Mouse (Mus musculus) natural killer cell, adult 2 months (primary cell): Measurements from ENCODE around the gene Zfp771.

Experiments used
- DNase-seq, 2 experiments: peaks; one replicate each; pipeline ENCODE4 v3.0.0; 2022; ENCODE audit warnings: low spot score in 2 of 2

Zfp771 gene

GRCm38 (mm10) chr7:127282190-127282589 is 38.1 kb downstream of the Zfp771 start:
- no peak for DNase-seq

GRCm38 (mm10) chr7:127285154-127285553 is 41.1 kb downstream of the Zfp771 start:
- DNase-seq: peak; percentile 62 to 76

- DNase-seq: peak; percentile 55
These were observed 43.9 kb downstream of the Zfp771 start for GRCm38 (mm10) chr7:127287940-127288339.

GRCm38 (mm10) chr7:127289306-127289705 is 45.2 kb downstream of the Zfp771 start:
- no peak for DNase-seq

DNA sequence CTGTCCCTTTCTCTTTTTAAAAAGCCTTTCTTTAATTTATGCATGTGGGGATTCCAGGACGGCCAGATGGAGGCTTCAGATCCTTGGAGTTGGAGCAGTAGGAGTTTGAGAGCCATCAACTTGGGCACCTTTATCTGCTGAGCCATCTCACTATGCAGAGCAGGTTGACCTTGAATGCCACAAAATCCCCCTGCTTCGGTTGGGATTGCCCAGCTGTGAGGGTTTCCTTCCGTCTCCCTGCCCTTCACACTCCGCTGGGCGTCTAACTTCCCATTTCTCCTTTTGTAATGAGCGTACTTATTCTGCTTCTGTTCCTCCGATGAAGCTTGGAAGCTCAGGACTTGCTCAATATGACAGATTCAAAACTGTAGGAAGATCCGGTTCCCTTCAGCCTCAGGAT is 46.1 kb downstream of the Zfp771 start:
- no peak for DNase-seq

DNA sequence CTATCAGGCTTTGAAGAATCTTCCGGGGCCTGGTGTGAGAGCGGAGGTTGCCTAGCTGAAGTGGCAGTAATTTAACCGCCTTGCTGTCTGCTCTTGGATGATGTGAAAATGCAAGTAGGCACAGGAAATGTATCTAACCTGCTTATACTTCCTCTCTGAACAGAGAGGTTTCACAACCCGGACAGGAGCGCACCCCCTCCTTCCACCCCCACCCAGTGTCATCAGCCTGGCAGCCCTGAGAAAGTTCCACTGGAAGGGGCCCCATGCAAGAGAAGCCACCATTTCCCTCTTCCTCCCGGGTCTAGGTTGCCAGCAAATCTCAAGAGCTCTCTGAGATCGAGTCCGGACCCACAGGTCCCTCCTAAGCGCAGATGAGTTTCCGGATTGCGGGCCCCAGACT is 52.0 kb downstream of the Zfp771 start, which contains the start of gene Itgal:
Itgal (plus strand) TSS at position 163 of the 400 bp plus-strand sequence.
- DNase-seq: peak; percentile 68 to 72

GRCm38 (mm10) chr7:127296786-127297555 is 52.9 kb downstream of the Zfp771 start:
- DNase-seq: no peak

GRCm38 (mm10) chr7:127297586-127298193 is 53.6 kb downstream of the Zfp771 start:
- DNase-seq: no peak
